Mouse (Mus musculus) brown adipose tissue, adult 24 weeks (tissue): ENCODE measurements at regions not wholly inside any gene's neighbourhood (a gene's known extent, or its start where the extent isn't known, plus 50 kb on each side); places are given as distances from the start of the nearest gene placed in this dataset.

Experiments
- H3K27ac ChIP-seq: fragments of 200-500 bp; replicated peaks from 2 replicates; pipeline ENCODE4 v1.5.1; 2012; ENCODE audit warnings: low read depth, mild to moderate bottlenecking, low read length
- H3K4me1 ChIP-seq: fragments of 200-500 bp; 2 replicates; pipeline ENCODE4 v1.6.1; 2012; ENCODE audit warnings: low read length, mixed read lengths; ENCODE audit not compliant: control insufficient read depth, insufficient read depth, insufficient read length
- H3K4me3 ChIP-seq: fragments of 200-500 bp; 2 replicates; pipeline ENCODE4 v1.5.1; 2012; ENCODE audit warnings: low read depth, mild to moderate bottlenecking, low read length, moderate library complexity; ENCODE audit not compliant: insufficient read depth

DNA sequence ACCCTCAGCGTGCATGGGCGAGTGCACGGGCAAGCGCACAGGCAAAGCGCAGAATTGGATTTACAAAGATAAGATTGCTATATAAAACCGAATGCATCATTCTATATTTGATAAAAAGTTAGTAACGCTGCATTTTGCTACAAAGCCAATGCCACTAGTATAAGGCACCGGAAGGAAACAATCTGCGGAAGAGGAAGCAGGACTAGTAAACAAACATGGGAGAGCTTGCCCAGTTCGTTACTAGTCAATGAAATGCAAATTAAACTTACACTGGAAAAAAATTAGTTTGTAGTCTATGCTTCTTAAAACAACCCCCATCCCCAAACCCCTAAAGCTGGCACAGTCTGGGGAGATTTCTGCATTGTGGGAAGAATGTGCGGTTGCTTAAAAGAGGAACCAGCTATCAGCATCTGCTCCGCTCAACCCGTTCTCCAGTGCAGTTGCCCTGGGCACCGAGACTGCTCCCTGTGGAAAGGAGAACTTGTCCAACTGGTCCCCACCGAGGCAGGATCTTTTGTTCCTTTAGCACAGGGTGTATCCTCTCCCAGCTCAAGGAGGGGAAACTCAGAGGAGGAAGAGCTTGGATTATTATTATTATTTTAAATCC, 389.6 kb upstream of the Adgrl2 start:
- 0 out of 2 replicates have a peak, but pooled peaks cover 6% of the 10 kb centered on the region for H3K4me1 ChIP-seq
- no peak overlapping the region for H3K4me3 ChIP-seq
- no peak overlapping the region for H3K27ac ChIP-seq

DNA sequence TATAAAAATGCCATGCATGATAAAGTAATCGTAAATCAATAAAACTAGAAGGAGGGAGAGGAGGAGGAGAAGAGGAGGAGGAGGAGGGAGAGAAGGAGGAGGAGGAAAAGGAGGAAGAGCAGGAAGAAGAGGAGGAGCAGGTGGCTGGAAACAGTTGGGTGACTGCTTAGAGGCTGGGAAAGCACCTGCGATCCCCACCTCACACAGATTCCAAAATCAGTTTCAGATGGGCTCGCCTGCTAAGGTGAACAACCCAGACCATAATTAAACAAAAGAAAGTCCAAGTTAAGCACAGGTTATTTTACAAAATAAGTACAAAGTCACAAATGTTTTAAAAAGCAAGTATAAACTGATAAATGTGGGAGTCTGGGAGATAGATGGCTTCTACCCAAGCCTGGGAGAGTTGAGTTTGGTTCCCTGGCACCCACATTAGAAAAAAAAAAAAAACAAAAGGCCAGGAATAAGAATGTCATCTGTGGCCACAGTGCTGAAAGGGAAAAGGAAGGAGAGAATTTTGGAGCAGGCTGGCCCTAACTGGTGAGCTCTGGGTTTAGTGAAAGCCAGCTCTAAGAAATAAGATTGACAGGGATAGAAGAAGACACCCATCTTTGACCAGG, 389.0 kb upstream of the Adgrl2 start:
- 0 out of 2 replicates have a peak, but pooled peaks cover 6% of the 10 kb centered on the region for H3K4me1 ChIP-seq
- H3K27ac ChIP-seq, result no peak overlapping the region
- H3K4me3 ChIP-seq, result no peak overlapping the region

DNA sequence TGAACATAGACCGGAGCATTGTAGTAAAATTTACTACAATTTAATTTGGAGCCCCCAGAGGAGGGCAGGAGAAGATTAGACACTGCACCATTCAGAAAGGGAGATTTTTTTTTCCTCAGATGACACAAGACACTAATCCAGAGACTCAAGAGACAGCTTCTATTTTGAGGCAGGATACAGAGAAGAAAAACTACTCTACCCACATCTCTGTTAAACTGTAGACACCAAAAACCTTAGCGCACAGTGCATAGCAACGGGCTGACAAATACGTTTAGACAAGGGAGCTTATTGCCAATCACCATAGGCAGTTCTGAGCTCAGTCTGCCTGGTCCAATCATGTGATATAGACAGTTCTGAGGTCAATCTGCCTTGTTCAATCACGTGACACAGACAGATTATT, 381.1 kb upstream of the Adgrl2 start:
- no peak overlapping the region for H3K27ac ChIP-seq
- no peak overlapping the region for H3K4me3 ChIP-seq
- no peaks in the 10 kb centered on the region for H3K4me1 ChIP-seq

DNA sequence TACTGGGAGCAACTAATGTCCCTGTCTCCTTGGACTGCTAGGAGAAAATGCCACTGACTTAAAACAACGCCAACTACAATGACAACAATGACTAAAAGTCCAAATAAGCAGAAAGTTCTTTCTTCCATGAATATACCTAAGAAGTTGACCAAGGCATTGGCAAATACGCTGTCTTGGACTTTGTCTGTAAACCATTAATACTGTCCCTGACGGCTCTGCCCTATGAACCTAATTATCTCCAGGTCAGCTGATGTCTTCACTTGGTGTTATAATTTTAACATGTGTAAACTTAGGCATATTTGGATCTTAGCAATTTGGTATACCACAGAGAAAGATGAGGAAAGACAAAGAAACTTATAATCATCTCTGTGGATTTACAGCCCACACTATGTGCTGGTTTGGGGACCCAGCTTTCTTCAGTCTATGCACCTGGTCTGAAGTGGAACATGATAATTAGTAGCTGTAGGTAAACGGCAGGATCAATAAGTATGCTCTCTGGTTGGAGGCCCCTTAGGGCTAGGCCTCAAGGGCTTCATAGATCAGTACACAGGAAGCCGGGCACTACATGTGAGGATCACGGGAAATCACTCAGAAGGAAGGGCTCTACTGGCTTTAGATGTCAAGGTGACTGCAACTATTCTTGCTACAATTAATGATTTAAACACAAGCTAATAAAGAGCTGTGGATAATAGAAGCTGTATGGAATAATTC, 380.3 kb upstream of the Adgrl2 start:
- no peaks in the 10 kb centered on the region for H3K4me1 ChIP-seq
- H3K4me3 ChIP-seq, result no peak overlapping the region
- H3K27ac ChIP-seq, result no peak overlapping the region

DNA sequence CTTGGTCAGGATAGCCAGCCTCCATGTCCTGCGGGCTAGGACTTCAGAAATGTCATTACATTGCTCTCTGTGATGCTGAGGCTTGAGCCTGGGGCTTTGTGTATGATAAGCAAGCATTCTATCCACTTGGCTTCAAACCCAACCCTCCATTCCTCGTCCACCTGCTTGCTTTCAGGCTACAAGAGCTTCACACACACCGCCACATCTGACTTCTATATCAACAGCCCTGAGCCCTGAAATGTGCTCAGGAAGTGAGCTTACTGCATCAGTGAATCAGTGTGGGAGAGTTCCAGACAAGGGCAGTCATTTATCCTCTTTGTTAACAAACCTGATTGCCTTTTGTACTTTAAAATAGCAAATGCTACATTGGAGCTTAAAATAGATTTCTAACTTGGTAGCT, 377.5 kb upstream of the Adgrl2 start:
- Histone ChIP-seq H3K27ac (no peak overlapping the region), H3K4me3 (no peak overlapping the region), H3K4me1 (0 out of 2 replicates have a peak, but pooled peaks cover 2% of the 10 kb centered on the region)

DNA sequence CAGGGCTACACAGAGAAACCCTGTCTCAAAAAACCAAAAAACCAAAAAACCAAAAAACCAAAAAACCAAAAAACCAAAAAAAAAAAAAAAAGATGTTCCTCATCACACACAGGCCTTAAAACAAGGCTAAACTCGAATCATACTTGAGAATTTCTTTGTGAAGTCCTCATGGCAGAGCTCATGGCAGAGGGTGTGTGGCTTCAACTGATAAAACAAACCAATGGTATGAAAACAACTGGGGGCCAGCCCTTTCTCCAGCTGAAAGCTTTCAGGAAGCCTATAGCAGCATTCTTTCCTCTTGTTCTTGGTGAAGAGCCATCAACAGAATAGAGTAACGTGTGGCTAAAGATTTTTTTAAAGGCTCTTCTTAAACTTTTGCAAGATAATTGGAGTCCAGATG, 369.8 kb upstream of the Adgrl2 start:
- H3K4me3 ChIP-seq, result no peak overlapping the region
- H3K27ac ChIP-seq, result no peak overlapping the region
- H3K4me1 ChIP-seq, result no peaks in the 10 kb centered on the region

DNA sequence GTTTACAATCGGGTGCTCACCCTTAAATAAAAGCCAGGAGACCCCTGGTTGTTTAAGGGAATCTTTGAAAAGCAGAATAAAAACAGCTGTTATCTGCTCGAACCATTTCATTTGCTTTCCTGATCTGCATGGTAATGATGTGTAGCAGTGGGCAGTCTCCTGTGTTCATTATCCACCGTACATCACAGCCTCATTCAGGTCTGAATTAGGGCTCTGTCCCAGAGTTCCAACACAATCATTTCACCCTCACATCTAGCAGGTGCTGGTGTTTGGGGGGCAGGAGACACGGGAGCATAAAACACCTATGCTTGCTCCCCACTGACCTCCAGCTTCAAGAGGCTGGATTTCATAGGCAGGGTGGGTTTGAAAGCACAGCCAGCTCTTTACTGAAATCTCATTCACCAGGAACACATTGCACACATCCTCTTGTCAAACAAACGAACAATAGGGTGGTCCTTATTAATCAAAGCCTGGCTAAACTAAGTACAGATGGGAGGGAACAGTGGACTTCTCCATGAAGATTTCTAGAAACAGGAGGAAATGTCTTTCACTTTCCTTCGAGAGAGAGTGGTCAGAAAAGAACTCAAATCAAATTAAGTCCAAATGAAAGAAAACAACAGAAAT, 368.3 kb upstream of the Adgrl2 start:
- Histone ChIP-seq H3K4me3 (no peak overlapping the region), H3K27ac (no peak overlapping the region), H3K4me1 (no peaks in the 10 kb centered on the region)

DNA sequence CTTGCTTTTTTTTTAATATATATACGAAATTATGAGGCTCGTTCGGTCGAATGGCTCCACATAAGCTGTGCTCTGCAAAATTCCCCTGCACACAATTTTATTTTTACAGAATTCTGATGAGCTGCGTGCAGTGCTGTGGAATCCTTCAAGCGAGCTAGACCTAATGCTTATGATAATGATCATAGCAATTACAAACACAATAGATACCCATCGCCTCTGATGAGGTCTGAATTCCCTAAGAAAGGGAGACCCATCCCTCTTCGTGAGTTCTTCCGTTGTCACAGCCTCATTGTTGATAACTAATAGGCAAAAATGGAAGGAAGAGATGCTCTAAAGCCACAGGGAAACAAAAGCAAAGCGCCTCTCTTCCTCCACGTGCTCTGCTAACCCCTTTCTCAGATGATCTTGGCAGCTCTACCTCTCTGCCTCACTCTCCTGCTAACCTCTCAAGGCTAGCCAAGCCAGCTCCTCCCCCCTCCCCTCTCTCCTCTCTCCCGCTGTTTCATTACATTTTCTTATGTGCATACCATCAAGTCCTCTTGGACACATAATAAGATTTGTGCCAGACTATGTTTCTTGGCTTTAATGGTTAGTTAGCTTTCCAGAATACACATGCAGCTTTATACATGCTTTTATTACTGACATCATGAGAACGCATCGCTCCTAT, 367.7 kb upstream of the Adgrl2 start:
- Histone ChIP-seq H3K27ac (no peak overlapping the region), H3K4me3 (no peak overlapping the region), H3K4me1 (peaks cover 2% of the 10 kb centered on the region; the same call in 1 of the 2 replicates)

DNA sequence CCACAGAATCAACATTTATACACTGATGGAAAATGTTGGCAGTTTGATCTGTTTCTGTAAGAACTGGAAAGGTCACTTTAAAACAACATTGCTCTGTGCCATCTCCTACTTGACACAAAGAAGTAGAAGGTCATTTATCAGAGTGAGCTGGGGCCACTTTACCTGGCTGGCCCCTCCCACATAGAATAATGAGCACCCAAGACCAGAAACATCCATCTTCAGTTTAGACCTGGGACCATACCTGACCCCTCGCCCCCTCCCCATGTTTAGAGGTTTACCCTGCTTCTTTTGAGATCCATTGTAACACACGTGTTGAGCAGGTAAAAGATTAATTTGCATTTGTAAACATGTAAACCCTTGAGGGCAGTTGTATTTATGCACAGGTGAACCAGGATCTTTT, 366.8 kb upstream of the Adgrl2 start:
- no peak overlapping the region for H3K27ac ChIP-seq
- no peak overlapping the region for H3K4me3 ChIP-seq
- peaks cover 2% of the 10 kb centered on the region; the same call in 1 of the 2 replicates for H3K4me1 ChIP-seq

DNA sequence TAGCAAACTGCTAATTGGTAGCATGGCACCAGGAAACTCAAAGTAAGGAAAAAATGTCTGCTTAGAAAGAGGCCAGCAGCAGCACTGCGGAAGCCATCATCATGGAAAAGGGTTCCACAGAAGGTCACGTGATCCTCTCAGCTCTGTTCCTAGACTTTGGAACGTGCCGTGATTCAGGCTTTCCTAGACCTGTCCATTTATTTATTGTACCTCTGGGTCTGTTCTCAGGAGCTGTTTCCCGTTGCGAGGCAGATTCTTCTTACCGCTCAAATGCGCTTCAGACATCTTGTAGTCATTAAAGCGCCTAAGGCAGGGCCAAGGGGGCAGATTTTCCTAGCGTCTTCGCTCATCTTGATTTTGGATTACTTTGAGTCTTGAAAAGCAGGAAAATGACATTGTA, 365.0 kb upstream of the Adgrl2 start:
- Histone ChIP-seq H3K4me1 (peaks cover 2% of the 10 kb centered on the region; the same call in 1 of the 2 replicates), H3K27ac (no peak overlapping the region), H3K4me3 (no peak overlapping the region)

DNA sequence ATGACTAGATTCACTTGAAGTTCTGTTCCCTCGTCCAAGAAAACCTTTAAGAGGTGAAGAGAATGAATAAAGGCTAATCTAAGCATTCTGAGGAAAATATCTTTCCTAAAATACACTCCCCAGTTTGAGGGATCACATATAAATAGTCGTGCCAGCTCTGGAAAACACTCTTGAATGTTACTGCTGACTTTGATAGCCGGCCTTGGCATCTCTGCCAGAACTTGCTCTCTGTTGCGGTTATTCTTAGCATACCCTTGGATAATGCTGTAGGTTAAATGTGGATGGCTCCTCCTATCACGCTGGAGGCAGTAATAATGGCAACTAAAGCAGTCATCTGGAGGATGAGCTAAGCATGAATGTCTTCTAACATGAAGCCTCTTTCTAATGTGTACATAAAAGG, 363.6 kb upstream of the Adgrl2 start:
- no peak overlapping the region for H3K4me3 ChIP-seq
- H3K4me1 ChIP-seq, result peaks cover 2% of the 10 kb centered on the region; the same call in 1 of the 2 replicates
- H3K27ac ChIP-seq, result no peak overlapping the region

DNA sequence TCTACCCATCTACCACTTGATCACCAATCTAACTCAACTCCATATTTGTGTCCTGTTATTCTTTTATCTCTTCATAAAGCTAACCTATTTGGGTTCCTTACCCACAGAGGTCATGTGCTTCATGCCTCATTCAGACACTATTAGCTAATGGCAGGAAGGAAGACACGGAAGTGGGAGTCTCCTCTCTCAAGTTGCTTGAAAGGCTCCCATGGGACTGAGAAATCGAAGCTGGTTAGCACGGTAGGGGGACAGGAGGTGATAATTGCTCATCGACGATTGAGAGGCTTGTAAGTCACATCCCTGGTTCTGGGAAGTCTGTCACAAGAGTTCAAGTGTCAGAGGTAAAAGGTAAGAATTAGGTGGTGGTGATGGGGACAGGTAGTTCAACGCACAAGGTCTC, 362.2 kb upstream of the Adgrl2 start:
- H3K4me3 ChIP-seq, result no peak overlapping the region
- peaks cover 2% of the 10 kb centered on the region; the same call in 1 of the 2 replicates for H3K4me1 ChIP-seq
- no peak overlapping the region for H3K27ac ChIP-seq

DNA sequence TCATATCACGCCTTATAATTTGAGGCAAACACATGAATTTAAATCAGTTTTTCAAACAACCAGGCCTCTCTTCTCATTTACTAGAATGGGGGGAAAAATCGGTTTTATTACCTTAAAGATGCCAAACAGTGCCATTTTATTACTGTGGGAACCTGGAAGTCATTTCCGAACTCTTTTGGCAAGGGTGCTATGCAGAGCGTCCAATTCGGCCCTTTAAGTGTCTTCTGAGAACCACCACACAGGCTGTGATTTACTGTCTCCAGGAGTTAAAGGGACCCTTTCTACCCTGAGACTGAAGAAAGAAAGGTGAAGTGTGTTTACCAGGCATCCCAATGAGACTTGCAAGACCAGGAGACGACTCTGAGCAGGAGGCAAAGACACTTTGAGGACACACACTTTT, 359.4 kb upstream of the Adgrl2 start:
- H3K4me3 ChIP-seq, result no peak overlapping the region
- 0 out of 2 replicates have a peak overlapping the region, but pooled peaks have one; percentile 5 for H3K27ac ChIP-seq
- H3K4me1 ChIP-seq, result peaks cover 2% of the 10 kb centered on the region

DNA sequence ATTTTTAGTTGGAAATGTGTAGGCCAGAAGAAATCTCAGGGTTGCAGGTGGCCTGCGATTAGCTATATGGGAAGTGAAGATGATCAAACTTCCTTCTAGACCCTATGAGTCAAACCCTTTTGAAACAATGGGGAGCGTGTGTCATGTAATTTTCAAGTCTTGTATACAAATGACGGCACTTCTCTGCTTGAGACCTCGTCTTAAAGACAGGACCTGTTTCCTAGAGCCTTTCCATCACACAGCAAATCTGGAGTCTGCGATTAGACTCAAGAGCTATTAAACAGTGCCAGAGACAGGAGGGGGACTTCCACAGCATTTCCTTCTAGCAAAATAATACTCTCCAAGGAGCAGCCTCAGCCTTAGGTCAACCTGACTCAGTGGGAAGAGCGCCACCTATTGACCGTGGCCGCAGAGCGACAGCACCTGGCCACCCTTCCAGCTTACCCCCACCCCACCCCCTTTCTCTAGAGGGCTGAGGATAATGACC, 358.9 kb upstream of the Adgrl2 start:
- Histone ChIP-seq H3K27ac (peak overlapping the region; percentile 66), H3K4me1 (peaks cover 2% of the 10 kb centered on the region), H3K4me3 (no peak overlapping the region)

DNA sequence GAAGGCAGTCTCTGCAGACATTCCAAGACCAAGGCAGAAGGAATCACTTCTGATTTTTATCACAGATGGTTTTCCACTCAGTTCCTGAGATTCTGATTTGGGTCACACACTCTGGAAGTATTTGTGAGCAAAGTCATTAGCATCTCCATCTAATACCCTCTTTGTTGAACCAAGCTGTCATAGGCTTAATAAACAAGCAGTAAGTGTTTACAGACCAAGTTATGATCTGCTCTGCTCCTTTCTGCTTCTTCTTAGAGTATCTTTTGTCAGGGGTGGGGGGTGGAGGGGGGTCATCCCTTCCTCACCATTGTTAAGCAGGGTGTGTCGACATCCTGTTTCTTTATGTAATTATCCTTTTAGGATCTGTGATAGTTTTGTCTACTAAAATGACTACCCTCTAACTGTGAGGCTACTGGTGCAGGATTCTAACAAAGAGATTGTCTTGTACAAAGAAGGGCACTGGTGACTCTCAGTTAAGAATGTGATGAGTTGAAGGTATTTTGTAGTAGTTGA, 358.2 kb upstream of the Adgrl2 start:
- peak overlapping the region; percentile 66 for H3K27ac ChIP-seq
- H3K4me3 ChIP-seq, result no peak overlapping the region
- peaks cover 2% of the 10 kb centered on the region for H3K4me1 ChIP-seq
